Mouse (Mus musculus) C2C12 (cell line): ENCODE results near the gene Nalcn.

ENCODE experiments used
- CEBPB ChIP-seq: IDR thresholded peaks from one replicate; pipeline ENCODE4 v1.6.1; 2011; ENCODE audit warnings: low read depth, mild to moderate bottlenecking, control low read depth, moderate library complexity
- CTCF ChIP-seq: IDR thresholded peaks from one replicate; pipeline ENCODE4 v1.5.1; 2011; ENCODE audit not compliant: control insufficient read depth, insufficient read depth, insufficient read length
- FOSL1 ChIP-seq: IDR thresholded peaks from one replicate; pipeline ENCODE4 v1.8.0; 2011; ENCODE audit warnings: mild to moderate bottlenecking, low read length; ENCODE audit not compliant: poor library complexity, insufficient read depth, severe bottlenecking
- MAX ChIP-seq: IDR thresholded peaks from one replicate; pipeline ENCODE4 v1.6.1; 2011; ENCODE audit warnings: mild to moderate bottlenecking, control low read depth
- MYOD1 ChIP-seq: IDR thresholded peaks from one replicate; pipeline ENCODE4 v1.6.1; 2011; ENCODE audit warnings: low read depth; ENCODE audit not compliant: control insufficient read depth, insufficient read length
- MYOG ChIP-seq: IDR thresholded peaks from one replicate; pipeline ENCODE4 v1.6.1; 2011; ENCODE audit not compliant: control insufficient read depth, insufficient read length; ENCODE audit errors: extremely low read depth
- USF1 ChIP-seq: IDR thresholded peaks from one replicate; pipeline ENCODE4 v1.6.1; 2011; ENCODE audit warnings: low read depth, mild to moderate bottlenecking, control low read depth, moderate library complexity

DNA sequence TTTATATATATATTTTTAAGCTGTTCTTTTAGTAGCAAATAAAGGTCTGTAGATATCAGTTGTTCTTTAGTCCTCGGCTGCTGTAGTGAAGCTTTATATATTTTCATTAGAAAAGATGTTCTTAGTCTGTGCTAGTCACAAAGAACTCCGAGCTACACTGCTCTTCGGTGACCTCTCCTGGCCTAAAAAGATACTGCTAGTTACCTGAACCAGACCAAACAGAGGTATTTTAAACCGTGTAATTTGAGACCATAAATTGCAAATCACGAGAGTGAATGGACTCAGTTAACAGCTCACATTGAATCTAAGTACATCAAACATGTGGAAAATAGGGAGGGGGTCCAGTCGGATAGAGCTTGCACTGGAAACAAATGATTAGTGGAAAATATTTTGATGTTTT, 274.0 kb downstream of the Nalcn start:
- TF ChIP-seq CTCF (no peak), MAX (no peak), MYOG (no peak), USF1 (no peak), CEBPB (no peak), MYOD1 (no peak), FOSL1 (no peak)
